Mouse (Mus musculus) left cerebral cortex, adult 8-10 months (tissue): ENCODE data around the gene Sync. TPM values are rescaled to one million over a fixed set of nuclear protein-coding genes. Genes with fewer than 3 reads are reported as not detected.

Source experiments
- DNase-seq, 2 experiments: peaks; one replicate each; pipeline ENCODE4 v3.0.0; 2022; ENCODE audit warnings: low spot score in 2 of 2
- microRNA-seq, 2 experiments: library from miRNA; unstranded; fragments of <30 nt; microRNA quantifications; one replicate each; pipeline ENCODE4 v1.2.0; 2022
- total RNA-seq, 4 experiments: library from RNA; stranded (reverse); gene quantifications; 2 replicates each; pipeline ENCODE4 v1.2.4; 2022

Sync gene
- total RNA-seq, 4 experiments from 2014 or later = 1.6 to 2.7 (median 2.3) TPM

- no peak for DNase-seq
Measured at GRCm38 (mm10) chr4:129357613-129358163, 70.3 kb downstream of the Sync start.

Small RNA genes within 50 kb of the gene (microRNA-seq; reads per million reads assigned to microRNA genes)
- gene Gm22994 = 0.42 to 0.66 reads per million in 2 experiments

Other genes with a start within 250 kb of the Sync start
- gene Rnf19b, start 229.3 kb upstream of the Sync start, total RNA-seq = 10 to 100 TPM; 50.2 to 60.3 (median 52.6) TPM
- gene Tmem54, start 182.1 kb upstream of the Sync start, total RNA-seq = not detected
- 100 to 1,000 TPM; 809 to 955 (median 872) TPM for gene Hpca, start 165.6 kb upstream of the Sync start, total RNA-seq
- 10 to 100 TPM; 59.2 to 67.3 (median 62.3) TPM for gene Fndc5, start 150.6 kb upstream of the Sync start, total RNA-seq
- gene S100pbp, start 97.9 kb upstream of the Sync start, total RNA-seq = 10 to 100 TPM; 44.1 to 52.8 (median 46.3) TPM
- gene Yars, start 97.9 kb upstream of the Sync start, total RNA-seq = 10 to 100 TPM; 90.5 to 98.5 (median 96.4) TPM
- 10 to 100 TPM; 15.2 to 22.8 (median 18.4) TPM for gene C77080, start 26.2 kb upstream of the Sync start, total RNA-seq
- 100 to 1,000 TPM; 123 to 128 (median 127) TPM for gene Rbbp4, start 47.8 kb downstream of the Sync start, total RNA-seq
- gene Zbtb8os, start 48.1 kb downstream of the Sync start, total RNA-seq = 10 to 100 TPM; 28.6 to 40.7 (median 32.0) TPM
- 1 to 10 TPM; 4.6 to 7.3 (median 5.2) TPM for gene Zbtb8a, start 90.5 kb downstream of the Sync start, total RNA-seq
- 1 to 10 TPM; 4.6 to 5.2 (median 4.8) TPM for gene Zbtb8b, start 153.2 kb downstream of the Sync start, total RNA-seq
- 10 to 100 TPM; 54.0 to 70.8 (median 55.5) TPM for gene Bsdc1, start 174.0 kb downstream of the Sync start, total RNA-seq
- under 1 TPM; 0.38 to 0.60 (median 0.46) TPM for gene Tssk3, start 203.4 kb downstream of the Sync start, total RNA-seq
- gene Fam229a, start 203.6 kb downstream of the Sync start, total RNA-seq = not detected
- 10 to 100 TPM; 37.4 to 69.7 (median 61.1) TPM for gene Marcksl1, start 226.0 kb downstream of the Sync start, total RNA-seq